Mouse (Mus musculus): Measurements from ENCODE around the gene Cacng3. TPM values are rescaled to one million over a fixed set of nuclear protein-coding genes. Genes with fewer than 3 reads are reported as not detected.

The Cacng3 gene
- total and polyA plus RNA-seq, 3 experiments, result 0.51 to 2.2 (median 1.3) TPM

GRCm38 (mm10) chr7:122718540-122718939 is 48.2 kb downstream of the Cacng3 start:
- no peak for DNase-seq

GRCm38 (mm10) chr7:122723358-122723876 is 53.1 kb downstream of the Cacng3 start:
- no peak for DNase-seq

- no peak for DNase-seq
Observed at GRCm38 (mm10) chr7:122726376-122726775, 56.1 kb downstream of the Cacng3 start.

GRCm38 (mm10) chr7:122728186-122728585 is 57.9 kb downstream of the Cacng3 start:
- DNase-seq, result no peak

- no peak for DNase-seq
Observed at GRCm38 (mm10) chr7:122728846-122729245, 58.6 kb downstream of the Cacng3 start.

- no peak for DNase-seq
Observed at GRCm38 (mm10) chr7:122735323-122735722, 65.0 kb downstream of the Cacng3 start.

GRCm38 (mm10) chr7:122738541-122738940 is 68.2 kb downstream of the Cacng3 start:
- no peak for DNase-seq

- DNase-seq, result no peak
Observed at GRCm38 (mm10) chr7:122740663-122741062, 70.4 kb downstream of the Cacng3 start.

GRCm38 (mm10) chr7:122755920-122756603 is 85.8 kb downstream of the Cacng3 start:
- no peak for DNase-seq

- DNase-seq, result no peak
Observed at GRCm38 (mm10) chr7:122758645-122759044, 88.4 kb downstream of the Cacng3 start.

- no peak for DNase-seq
Observed at GRCm38 (mm10) chr7:122764506-122764905, 94.2 kb downstream of the Cacng3 start.

GRCm38 (mm10) chr7:122768292-122769020 is 98.2 kb downstream of the Cacng3 start:
- DNase-seq, result no peak

GRCm38 (mm10) chr7:122779601-122780000 is 109.3 kb downstream of the Cacng3 start:
- no peak for DNase-seq

- DNase-seq, result no peak
Observed at GRCm38 (mm10) chr7:122789929-122790328, 119.6 kb downstream of the Cacng3 start.

- no peak for DNase-seq
Observed at GRCm38 (mm10) chr7:122793655-122794346, 123.5 kb downstream of the Cacng3 start.

GRCm38 (mm10) chr7:122795140-122795539 is 124.8 kb downstream of the Cacng3 start:
- DNase-seq, result no peak

- no peak for DNase-seq
Observed at GRCm38 (mm10) chr7:122800821-122801220, 130.5 kb downstream of the Cacng3 start.

- peak; percentile 47 for DNase-seq
Observed at GRCm38 (mm10) chr7:122803839-122804496, 133.7 kb downstream of the Cacng3 start.

- DNase-seq, result no peak
Observed at GRCm38 (mm10) chr7:122806531-122806930, 136.2 kb downstream of the Cacng3 start.

GRCm38 (mm10) chr7:122813724-122814123 is 143.4 kb downstream of the Cacng3 start:
- no peak for DNase-seq

GRCm38 (mm10) chr7:122817565-122817964 is 147.3 kb downstream of the Cacng3 start:
- DNase-seq, result no peak
